Mouse (Mus musculus) embryonic facial prominence, embryonic 11.5 days (tissue): ENCODE measurements around the gene Prss33. TPM values are rescaled to one million over a fixed set of nuclear protein-coding genes. Genes with fewer than 3 reads are reported as not detected.

Experiments used
- ATAC-seq: fragments of 200-750 bp; cut with Nextera tagmentation; replicated peaks from 2 replicates; pipeline ENCODE4 v1.8.0; 2017; ENCODE audit warnings: low read depth; ENCODE audit not compliant: insufficient number of reproducible peaks, low FRiP score, low TSS enrichment
- DNase-seq: peaks from one replicate; pipeline ENCODE4 v3.0.0-alpha.2; 2015; ENCODE audit warnings: low spot score
- H3K27ac ChIP-seq: fragments of 300-500 bp; sonication (generic); replicated peaks from 2 replicates; pipeline ENCODE4 v1.5.1; 2014; ENCODE audit warnings: mild to moderate bottlenecking, low read depth, low read length, control low read depth
- H3K27me3 ChIP-seq: fragments of 300-500 bp; sonication (generic); 2 replicates; pipeline ENCODE4 v1.6.1; 2014; ENCODE audit warnings: mild to moderate bottlenecking, low read length, moderate library complexity, mixed read lengths; ENCODE audit not compliant: control insufficient read depth, insufficient read depth
- H3K36me3 ChIP-seq: fragments of 300-500 bp; sonication (generic); replicated peaks from 2 replicates; pipeline ENCODE4 v1.6.1; 2014; ENCODE audit warnings: low read depth, mild to moderate bottlenecking, low read length, moderate library complexity, mixed read lengths; ENCODE audit not compliant: control insufficient read depth, insufficient read depth
- H3K4me1 ChIP-seq: fragments of 300-500 bp; sonication (generic); 2 replicates; pipeline ENCODE4 v1.6.1; 2014; ENCODE audit warnings: low read length, mixed read lengths; ENCODE audit not compliant: control insufficient read depth, insufficient read depth
- H3K4me2 ChIP-seq: fragments of 300-500 bp; sonication (generic); 2 replicates; pipeline ENCODE4 v1.6.1; 2014; ENCODE audit warnings: low read depth, mild to moderate bottlenecking, control low read depth, low read length, moderate library complexity
- H3K4me3 ChIP-seq: fragments of 300-500 bp; sonication (generic); 2 replicates; pipeline ENCODE4 v1.5.1; 2014; ENCODE audit warnings: low read depth, low read length, control low read depth
- H3K9ac ChIP-seq: fragments of 300-500 bp; sonication (generic); replicated peaks from 2 replicates; pipeline ENCODE4 v1.6.1; 2014; ENCODE audit warnings: mild to moderate bottlenecking, control low read depth, low read length
- H3K9me3 ChIP-seq: fragments of 300-500 bp; sonication (generic); replicated peaks from 2 replicates; pipeline ENCODE4 v1.6.1; 2016; ENCODE audit warnings: mild to moderate bottlenecking, low read length, inconsistent platforms, mixed read lengths; ENCODE audit not compliant: control insufficient read depth
- WGBS: fragments of 180-500 bp; shearing (Covaris S2); extraction: QIAGEN DNeasy Blood & Tissue Kit; methylation state at CpG from one replicate; pipeline ENCODE4 v1.1.7; 2014; 5-methylcytosine and 5-hydroxymethylcytosine counted together
- polyA plus RNA-seq: library from polyadenylated mRNA; unstranded; fragments of >200 nt; fragmentation: Nextera tagmentation; extraction: Ambion mirVana; gene quantifications from 2 replicates; pipeline ENCODE4 v1.2.1, GENCODE M21; 2014

The Prss33 gene
- polyA plus RNA-seq, 1 experiment from 2014 or later = not detected

- WGBS = 84% methylated on average over 16 of the region's 16 CpGs
- no peak for DNase-seq
- no peak for ATAC-seq
Measured at GRCm38 (mm10) chr17:23823018-23823417, 12.8 kb downstream of the Prss33 start.

GRCm38 (mm10) chr17:23822094-23822493 lies 13.8 kb downstream of the Prss33 start:
- no peak overlapping the region for H3K4me3 ChIP-seq
- no peaks in the 10 kb centered on the region for H3K27me3 ChIP-seq
- no peak for ATAC-seq
- H3K4me2 ChIP-seq = no peak overlapping the region
- 77% methylated on average over 6 of the region's 6 CpGs for whole genome bisulfite sequencing
- no peaks in the 10 kb centered on the region for H3K4me1 ChIP-seq
- DNase-seq = no peak
- peaks cover 60% of the 10 kb centered on the region for H3K36me3 ChIP-seq
- no peak overlapping the region for H3K9ac ChIP-seq
- H3K27ac ChIP-seq = no peak overlapping the region
- no peaks in the 10 kb centered on the region; the same call in 1 of the 2 replicates for H3K9me3 ChIP-seq

More at GRCm38 (mm10) chr17:23823018-23823417, 12.8 kb downstream of the Prss33 start:
- Histone ChIP-seq H3K4me2 (no peak overlapping the region), H3K36me3 (peaks cover 51% of the 10 kb centered on the region), H3K27me3 (no peaks in the 10 kb centered on the region), H3K9me3 (no peaks in the 10 kb centered on the region; the same call in 1 of the 2 replicates), H3K4me1 (peaks cover 2% of the 10 kb centered on the region; the same call in 1 of the 2 replicates), H3K27ac (no peak overlapping the region), H3K4me3 (no peak overlapping the region), H3K9ac (no peak overlapping the region)

GRCm38 (mm10) chr17:23820731-23821130 lies 15.1 kb downstream of the Prss33 start:
- Histone ChIP-seq H3K4me2 (no peak overlapping the region), H3K27me3 (no peaks in the 10 kb centered on the region), H3K4me1 (no peaks in the 10 kb centered on the region), H3K27ac (no peak overlapping the region), H3K36me3 (peaks cover 73% of the 10 kb centered on the region), H3K9me3 (no peaks in the 10 kb centered on the region; the same call in 1 of the 2 replicates), H3K9ac (no peak overlapping the region), H3K4me3 (no peak overlapping the region)
- no peak for DNase-seq
- no peak for ATAC-seq
- 95% methylated on average over 5 of the region's 5 CpGs for WGBS

GRCm38 (mm10) chr17:23819235-23819634 lies 16.6 kb downstream of the Prss33 start:
- H3K27ac ChIP-seq = no peak overlapping the region
- no peaks in the 10 kb centered on the region for H3K4me1 ChIP-seq
- DNase-seq = no peak
- no peak for ATAC-seq
- H3K4me2 ChIP-seq = no peak overlapping the region
- no peaks in the 10 kb centered on the region for H3K27me3 ChIP-seq
- no peak overlapping the region for H3K4me3 ChIP-seq
- WGBS = 98% methylated on average over 25 of the region's 25 CpGs
- H3K36me3 ChIP-seq = peaks cover 83% of the 10 kb centered on the region
- no peaks in the 10 kb centered on the region; the same call in 1 of the 2 replicates for H3K9me3 ChIP-seq
- no peak overlapping the region for H3K9ac ChIP-seq

GRCm38 (mm10) chr17:23818579-23818978 lies 17.3 kb downstream of the Prss33 start:
- no peaks in the 10 kb centered on the region; the same call in 1 of the 2 replicates for H3K9me3 ChIP-seq
- 98% methylated on average over 8 of the region's 8 CpGs for WGBS

GRCm38 (mm10) chr17:23815641-23816040 lies 20.2 kb downstream of the Prss33 start:
- H3K27me3 ChIP-seq = no peaks in the 10 kb centered on the region
- H3K4me1 ChIP-seq = no peaks in the 10 kb centered on the region
- ATAC-seq = no peak
- H3K4me2 ChIP-seq = no peak overlapping the region
- no peak overlapping the region for H3K27ac ChIP-seq
- no peak overlapping the region for H3K9ac ChIP-seq
- no peak overlapping the region for H3K4me3 ChIP-seq
- H3K36me3 ChIP-seq = peaks cover 75% of the 10 kb centered on the region
- no peaks in the 10 kb centered on the region; the same call in 1 of the 2 replicates for H3K9me3 ChIP-seq
- WGBS = over 99% methylated on average over 16 of the region's 16 CpGs
- DNase-seq = no peak

More at GRCm38 (mm10) chr17:23818579-23818978, 17.3 kb downstream of the Prss33 start:
- DNase-seq = no peak
- peaks cover 83% of the 10 kb centered on the region for H3K36me3 ChIP-seq
- H3K27ac ChIP-seq = no peak overlapping the region
- no peak overlapping the region for H3K4me3 ChIP-seq
- no peak for ATAC-seq
- H3K4me2 ChIP-seq = no peak overlapping the region
- no peak overlapping the region for H3K9ac ChIP-seq
- H3K27me3 ChIP-seq = no peaks in the 10 kb centered on the region
- H3K4me1 ChIP-seq = no peaks in the 10 kb centered on the region

- WGBS = 83% methylated on average over 3 of the region's 3 CpGs
- no peaks in the 10 kb centered on the region for H3K27me3 ChIP-seq
- ATAC-seq = no peak
Measured at GRCm38 (mm10) chr17:23807918-23808317, 27.9 kb downstream of the Prss33 start.

GRCm38 (mm10) chr17:23806867-23807266 lies 29.0 kb downstream of the Prss33 start:
- no peak overlapping the region; the same call in 1 of the 2 replicates for H3K4me3 ChIP-seq
- no peak overlapping the region for H3K27ac ChIP-seq
- H3K4me2 ChIP-seq = no peak overlapping the region
- no peak for DNase-seq
- H3K9me3 ChIP-seq = no peaks in the 10 kb centered on the region
- WGBS = 82% methylated on average over 25 of the region's 25 CpGs
- no peak for ATAC-seq
- no peaks in the 10 kb centered on the region for H3K27me3 ChIP-seq
- peaks cover 5% of the 10 kb centered on the region for H3K36me3 ChIP-seq
- H3K4me1 ChIP-seq = no peaks in the 10 kb centered on the region
- no peak overlapping the region for H3K9ac ChIP-seq

More at GRCm38 (mm10) chr17:23807918-23808317, 27.9 kb downstream of the Prss33 start:
- no peak overlapping the region for H3K4me2 ChIP-seq
- no peak overlapping the region for H3K4me3 ChIP-seq
- no peaks in the 10 kb centered on the region for H3K9me3 ChIP-seq
- H3K9ac ChIP-seq = no peak overlapping the region
- DNase-seq = no peak
- peaks cover 9% of the 10 kb centered on the region for H3K36me3 ChIP-seq
- H3K4me1 ChIP-seq = no peaks in the 10 kb centered on the region
- H3K27ac ChIP-seq = no peak overlapping the region
